Mouse (Mus musculus) heart, adult 8-10 months (tissue): ENCODE results near the gene Rpl18. TPM values are rescaled to one million over a fixed set of nuclear protein-coding genes. Genes with fewer than 3 reads are reported as not detected.

Experiments used
- DNase-seq: peaks from one replicate; pipeline ENCODE4 v3.0.0; 2022; ENCODE audit warnings: low spot score
- total RNA-seq, 4 experiments: library from RNA; stranded (reverse); gene quantifications; 2 replicates each; pipeline ENCODE4 v1.2.4; 2022

Gene Rpl18
- total RNA-seq, 4 experiments from 2014 or later, result 552 to 697 (median 598) TPM

- no peak for DNase-seq
These were observed 1.3 kb upstream of the Rpl18 start for GRCm38 (mm10) chr7:45713881-45714520.

GRCm38 (mm10) chr7:45714630-45715089, 597 bp upstream of the Rpl18 start:
- DNase-seq, result no peak

- no peak for DNase-seq
These were observed 643 bp downstream of the Rpl18 start for GRCm38 (mm10) chr7:45715741-45716459.

GRCm38 (mm10) chr7:45716460-45716857, 1.2 kb downstream of the Rpl18 start:
- DNase-seq, result no peak

GRCm38 (mm10) chr7:45716952-45717917, 2.0 kb downstream of the Rpl18 start:
- no peak for DNase-seq

- DNase-seq, result peak; percentile 98
These were observed 2.7 kb downstream of the Rpl18 start, which contains the start of gene Sphk2 for GRCm38 (mm10) chr7:45717918-45718297. Gene Sphk2 (minus strand): TSS chr7:45718002.

- DNase-seq, result no peak
These were observed 3.1 kb downstream of the Rpl18 start for GRCm38 (mm10) chr7:45718331-45718730.

- no peak for DNase-seq
These were observed 3.9 kb downstream of the Rpl18 start for GRCm38 (mm10) chr7:45719180-45719579.

GRCm38 (mm10) chr7:45719738-45720412, 4.6 kb downstream of the Rpl18 start:
- DNase-seq, result no peak

- DNase-seq, result no peak
These were observed 5.4 kb downstream of the Rpl18 start, which contains the start of gene Fam83e for GRCm38 (mm10) chr7:45720413-45721233. Gene Fam83e (plus strand): TSS chr7:45721212.

- DNase-seq, result no peak
These were observed 5.9 kb downstream of the Rpl18 start for GRCm38 (mm10) chr7:45721234-45721571.

GRCm38 (mm10) chr7:45721642-45722347, 6.5 kb downstream of the Rpl18 start:
- DNase-seq, result no peak

GRCm38 (mm10) chr7:45722348-45722713, 7.1 kb downstream of the Rpl18 start:
- DNase-seq, result no peak

- DNase-seq, result no peak
These were observed 8.0 kb downstream of the Rpl18 start for GRCm38 (mm10) chr7:45723301-45723700.

GRCm38 (mm10) chr7:45723781-45724180, 8.5 kb downstream of the Rpl18 start:
- no peak for DNase-seq

- DNase-seq, result no peak
These were observed 9.9 kb downstream of the Rpl18 start for GRCm38 (mm10) chr7:45725151-45725550.

GRCm38 (mm10) chr7:45725713-45726112, 10.5 kb downstream of the Rpl18 start, which contains the start of gene Spaca4:
Gene Spaca4 (minus strand): TSS chr7:45725813.
- DNase-seq, result no peak

- DNase-seq, result no peak
These were observed 11.2 kb downstream of the Rpl18 start for GRCm38 (mm10) chr7:45726419-45726818.

GRCm38 (mm10) chr7:45727625-45728024, 12.4 kb downstream of the Rpl18 start:
- no peak for DNase-seq
